Mouse (Mus musculus) WW6 (cell line): ENCODE data around the gene Cdc20b.

Experiments
- DNase-seq: peaks from one replicate; pipeline ENCODE4 v3.0.0-alpha.2; 2013; ENCODE audit warnings: low read depth, low spot score

The Cdc20b gene

DNA sequence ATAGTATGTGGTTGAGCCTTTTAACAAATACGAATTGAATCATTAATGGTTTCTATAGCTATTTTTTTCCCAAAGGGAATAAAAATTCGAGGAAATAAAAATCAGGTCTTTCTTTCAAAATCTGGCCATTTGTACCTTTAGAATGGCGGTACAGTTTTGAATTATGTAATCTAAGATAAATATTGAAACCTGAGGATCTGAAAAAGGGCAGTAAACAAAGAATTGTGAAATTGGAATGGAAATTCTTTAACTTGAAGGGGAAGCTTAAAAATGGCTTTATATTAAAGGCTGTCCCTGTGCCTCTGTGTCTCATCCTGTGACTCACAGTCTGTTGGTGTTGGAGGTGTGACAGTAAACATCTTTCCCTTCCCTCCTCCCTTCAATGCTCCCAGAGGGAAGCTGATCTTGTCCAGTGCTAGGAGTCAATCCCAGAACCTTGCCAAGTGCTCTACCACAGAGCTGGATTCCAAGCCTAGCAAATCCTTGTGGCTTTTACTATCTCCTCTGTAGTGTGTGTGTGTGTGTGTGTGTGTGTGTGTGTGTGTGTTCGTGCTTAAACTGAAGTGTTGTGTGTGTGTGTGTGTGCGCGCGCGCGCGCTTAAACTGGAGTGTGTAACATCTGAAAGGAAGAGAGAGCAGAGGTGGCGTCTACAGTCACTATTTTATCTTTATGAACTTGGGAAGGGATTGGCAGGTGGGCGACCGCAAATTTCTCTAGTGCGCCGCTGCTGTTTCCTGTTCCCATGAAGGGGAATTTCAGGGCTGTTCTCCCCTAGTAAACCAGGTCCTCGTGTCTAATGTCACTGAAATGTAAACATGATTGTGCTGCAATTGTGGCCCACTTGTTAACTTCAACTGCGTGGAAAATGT is 11.4 kb upstream of the Cdc20b start:
- no peak for DNase-seq

DNA sequence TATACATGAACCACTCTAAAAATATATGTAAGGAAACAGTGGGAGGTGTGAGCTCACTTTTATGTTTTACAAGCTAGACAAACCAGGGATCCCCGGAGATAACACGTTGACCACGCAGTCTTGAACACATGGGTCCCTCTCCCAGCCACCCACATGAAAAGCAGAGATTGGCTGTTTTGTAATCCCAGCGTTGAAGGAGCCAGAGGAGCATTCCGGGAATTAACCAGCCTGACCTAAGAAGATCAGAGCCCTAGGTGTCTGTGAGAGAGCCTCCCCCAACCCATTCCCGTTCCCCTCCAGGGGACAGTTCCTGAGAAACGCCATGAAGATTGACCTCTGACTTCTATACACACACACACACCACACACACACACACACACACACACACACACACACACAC is 3.6 kb upstream of the Cdc20b start:
- DNase-seq: no peak

DNA sequence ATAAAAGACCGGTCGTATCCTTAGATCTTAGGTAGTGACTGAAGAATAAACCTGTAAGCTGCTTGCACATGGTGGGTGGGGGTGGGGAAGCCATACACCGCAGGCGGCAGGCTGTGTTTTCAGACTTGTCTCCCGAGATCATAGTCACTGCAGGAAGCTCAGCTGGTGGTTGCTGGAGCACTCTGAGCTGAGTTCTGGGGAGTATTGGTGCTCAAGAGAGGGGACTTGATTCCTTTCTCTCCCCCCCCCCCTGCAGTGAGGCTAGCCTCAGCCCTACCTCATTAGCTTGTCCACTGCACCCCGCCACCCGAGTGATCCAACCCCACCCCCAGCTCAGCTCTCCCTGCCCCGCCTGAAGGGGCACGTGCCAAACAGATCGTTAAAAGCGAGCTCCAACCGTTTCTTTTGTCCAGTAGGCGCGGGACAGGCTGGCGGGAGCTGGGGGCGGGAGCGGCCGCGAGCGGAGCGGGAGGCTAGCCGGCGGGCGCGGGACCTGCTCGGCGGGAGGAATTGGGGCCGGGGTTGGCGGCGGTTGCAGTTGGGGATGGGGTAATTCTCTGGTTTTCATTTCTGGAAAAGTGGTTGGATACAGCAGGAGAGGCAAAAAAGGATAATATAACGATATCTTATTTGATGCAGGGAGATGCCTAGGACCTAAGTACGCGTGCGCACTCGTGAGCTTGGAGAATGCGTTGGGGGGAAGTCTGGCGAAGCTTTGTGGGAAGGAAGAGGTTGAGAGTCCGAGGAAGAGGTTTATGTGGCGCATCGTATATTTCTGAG is 2.9 kb upstream of the Cdc20b start:
- DNase-seq: no peak

DNA sequence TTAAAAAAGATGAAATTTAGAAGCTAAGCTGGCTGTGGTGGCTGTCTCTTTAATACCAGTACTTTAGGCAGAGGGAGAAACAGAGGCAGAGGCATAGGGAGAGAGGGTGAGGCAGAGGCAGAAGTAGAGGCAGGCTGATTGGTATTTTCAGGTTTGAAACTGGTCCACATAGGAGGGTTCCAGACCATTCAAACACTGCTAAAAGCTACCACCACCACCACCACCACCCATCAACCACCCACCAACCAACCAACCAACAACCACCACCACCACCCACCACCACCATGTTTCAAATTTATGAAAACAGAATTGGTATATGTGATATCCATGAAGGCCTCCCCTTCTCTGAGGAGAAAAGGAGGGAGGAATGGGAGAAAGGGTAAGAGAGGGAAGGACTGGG is 2.1 kb upstream of the Cdc20b start:
- no peak for DNase-seq

DNA sequence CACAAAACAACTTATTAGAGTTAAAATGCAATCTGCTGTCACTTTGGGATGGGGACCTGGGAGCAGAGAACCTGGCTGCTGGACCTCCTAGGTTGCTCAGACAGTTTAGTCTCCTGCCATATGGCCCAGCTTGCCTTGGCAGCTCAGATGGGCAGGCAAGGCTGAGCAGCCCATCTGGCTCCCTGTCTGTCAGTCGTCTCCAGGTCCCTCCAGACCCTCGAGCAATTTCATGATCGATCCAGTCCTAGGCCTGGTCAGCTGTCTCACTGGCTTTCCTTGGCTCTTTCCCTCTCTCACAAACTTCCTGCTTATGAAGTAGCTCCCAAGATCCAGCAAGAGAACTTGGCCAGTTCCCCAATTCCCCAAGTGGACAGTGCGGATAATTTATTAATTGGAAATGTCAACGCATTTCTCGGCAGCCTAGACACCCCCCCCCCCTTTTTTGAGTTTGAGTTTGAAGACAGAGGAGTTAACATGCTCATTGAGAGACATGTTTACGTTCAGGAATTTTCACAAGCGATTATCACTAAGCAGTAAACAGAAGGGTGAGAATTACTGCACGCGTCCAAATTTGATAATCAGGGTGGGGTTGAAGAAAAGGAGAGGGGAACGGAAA is 532 bp upstream of the Cdc20b start:
- DNase-seq: no peak

DNA sequence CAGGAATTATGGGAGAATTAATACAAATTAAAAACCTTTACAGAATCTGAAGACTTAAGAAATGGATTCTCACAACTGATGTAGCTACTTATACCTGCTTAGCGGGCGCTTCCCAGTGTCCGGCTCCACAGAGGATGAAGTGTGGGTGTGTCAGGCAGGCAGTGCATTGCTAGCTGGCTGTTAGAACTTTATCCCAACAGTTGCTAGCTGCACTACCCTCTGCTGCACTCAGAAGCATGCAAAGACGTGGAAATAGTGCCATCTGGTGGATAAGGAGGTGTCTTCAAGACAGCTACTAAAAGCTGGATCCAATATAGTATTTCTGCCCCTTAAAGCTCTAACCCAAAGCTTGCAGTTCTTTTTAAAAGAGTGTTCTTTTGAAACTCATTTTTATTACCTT is 941 bp downstream of the Cdc20b start:
- DNase-seq: peak; percentile 72

DNA sequence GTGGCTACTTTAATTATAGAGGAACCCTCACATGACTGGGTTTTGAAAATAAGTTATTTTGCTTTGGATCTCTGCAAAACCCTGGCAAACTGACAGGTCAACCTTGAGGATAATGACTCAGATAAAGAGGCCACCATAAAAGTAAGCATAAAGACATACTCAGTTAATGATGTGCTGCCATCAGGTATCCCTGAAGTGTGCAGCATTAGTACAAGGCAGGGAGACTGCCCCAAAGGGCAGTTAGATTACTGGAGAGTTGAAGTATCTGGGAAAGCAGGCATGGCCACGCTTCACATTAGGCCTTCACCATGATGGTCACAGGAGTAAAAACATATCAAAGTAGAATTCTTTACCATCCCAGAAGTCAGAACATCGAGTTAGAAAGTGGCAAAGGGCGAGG is 10.0 kb downstream of the Cdc20b start:
- no peak for DNase-seq

DNA sequence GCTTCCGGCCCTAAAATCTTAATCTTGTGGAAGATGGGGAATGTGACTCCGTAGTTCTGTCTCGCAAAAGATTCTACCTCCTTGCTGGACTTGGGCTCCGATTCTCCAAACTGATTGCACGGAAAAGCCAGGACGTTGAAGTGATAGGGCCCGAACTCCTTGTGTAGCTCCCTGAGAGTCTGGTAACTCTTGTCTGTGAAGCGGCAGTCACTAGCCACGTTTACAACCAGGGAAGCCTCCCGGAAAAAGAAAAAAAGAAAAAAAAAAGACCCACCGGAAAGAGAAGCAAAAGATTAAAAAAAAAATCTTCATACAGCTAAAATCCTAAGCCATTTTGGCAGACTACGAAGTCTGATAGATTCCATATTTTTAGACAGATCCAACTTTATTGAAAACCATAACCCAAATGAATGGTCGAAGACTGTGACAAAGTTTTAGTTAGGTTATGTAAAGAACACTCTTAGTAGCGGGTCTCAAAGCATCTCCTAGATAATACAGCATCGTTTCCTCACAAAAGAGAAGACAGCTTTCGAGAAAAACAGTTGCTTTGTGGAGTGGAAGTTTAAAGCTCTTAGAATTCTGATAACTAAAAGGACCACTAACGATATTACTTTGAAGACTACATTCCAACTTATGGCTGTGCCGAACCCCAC is 10.7 kb downstream of the Cdc20b start:
- no peak for DNase-seq

DNA sequence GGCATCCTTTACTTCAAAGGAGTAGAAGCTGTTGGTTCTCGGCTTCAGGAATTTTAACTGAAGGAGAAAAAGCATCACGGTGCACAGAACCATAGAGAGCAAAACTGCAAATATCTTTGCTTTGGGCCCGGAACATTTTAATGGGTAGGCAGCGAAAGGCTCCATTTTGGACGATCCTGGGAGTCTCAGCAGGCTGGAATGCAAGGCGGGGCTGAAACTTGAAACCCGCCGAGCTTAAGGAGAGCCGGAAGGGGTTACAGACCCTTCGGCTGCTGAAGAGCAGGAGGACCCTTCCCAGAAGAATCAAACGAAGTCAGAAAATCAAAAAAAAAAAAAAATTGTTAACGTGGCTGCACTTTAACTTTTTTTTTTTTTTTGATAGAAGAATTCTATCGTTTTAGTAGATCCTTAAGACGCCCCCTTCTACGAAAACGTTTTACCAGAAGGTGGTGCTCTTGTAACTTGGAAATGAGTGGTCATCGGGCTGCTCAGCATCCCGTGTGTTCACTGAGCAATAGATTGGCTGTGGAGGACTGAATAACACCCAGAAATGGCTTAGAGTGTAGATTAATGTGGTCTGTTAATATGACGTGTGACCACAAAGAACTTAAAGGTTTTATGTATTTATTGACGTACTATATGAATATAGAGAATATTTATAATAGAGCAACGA is 11.4 kb downstream of the Cdc20b start, which contains the start of gene Gpx8:
Gpx8 (minus strand) TSS at position 200 of the 673 bp plus-strand sequence.
- DNase-seq: no peak

DNA sequence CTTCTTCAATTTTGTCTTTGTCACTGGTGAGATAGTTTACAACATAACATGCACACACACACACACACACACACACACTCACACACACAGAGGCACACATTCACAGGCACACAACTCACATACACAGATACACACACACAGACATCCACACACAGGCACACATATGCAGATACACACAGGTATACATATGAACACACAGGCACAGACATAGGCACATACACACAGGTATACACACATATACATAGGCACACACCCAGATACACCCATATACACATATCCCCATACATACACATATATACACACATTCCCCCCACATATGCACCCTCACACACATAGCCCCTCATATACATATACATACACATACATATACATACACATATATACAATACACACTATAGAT is 12.1 kb downstream of the Cdc20b start:
- no peak for DNase-seq

DNA sequence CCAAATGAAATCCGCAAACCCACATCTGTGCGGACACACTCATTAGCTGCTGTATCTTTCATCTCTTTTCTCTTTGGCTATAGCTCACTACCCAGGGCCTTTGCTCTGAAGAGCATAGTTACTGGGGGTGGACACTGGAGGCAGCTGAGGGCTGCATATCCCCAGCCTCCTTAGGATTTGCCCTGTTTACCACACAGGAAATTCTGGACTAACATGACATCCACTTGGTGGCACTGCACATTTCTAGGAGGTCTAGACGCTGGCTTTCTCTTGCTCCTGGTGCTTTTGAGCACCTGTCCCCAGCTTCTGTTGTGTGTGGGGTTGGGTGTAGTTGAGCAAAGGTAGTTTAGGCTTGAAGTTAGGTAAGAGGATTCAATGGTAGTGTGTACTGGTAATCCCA is 12.7 kb downstream of the Cdc20b start:
- DNase-seq: no peak

DNA sequence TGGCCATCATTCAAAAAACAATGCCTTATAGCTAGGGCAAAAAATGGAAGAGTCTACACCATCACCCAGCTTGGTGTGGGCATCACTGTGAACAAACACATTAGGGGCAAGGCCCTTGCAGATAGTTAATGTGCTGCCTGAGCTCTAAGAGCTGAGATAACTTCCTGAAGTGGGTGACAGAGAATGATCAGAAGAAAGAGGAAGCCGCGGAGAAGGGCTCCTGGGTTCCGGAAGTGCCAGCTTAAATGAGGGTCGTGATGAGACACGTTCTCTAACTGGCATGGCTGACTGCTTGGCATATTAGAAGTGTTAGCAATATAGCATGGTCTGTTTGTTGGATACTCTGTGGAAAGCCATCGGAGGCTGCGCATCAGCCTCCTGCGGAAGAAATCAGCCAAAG is 19.3 kb downstream of the Cdc20b start:
- no peak for DNase-seq

DNA sequence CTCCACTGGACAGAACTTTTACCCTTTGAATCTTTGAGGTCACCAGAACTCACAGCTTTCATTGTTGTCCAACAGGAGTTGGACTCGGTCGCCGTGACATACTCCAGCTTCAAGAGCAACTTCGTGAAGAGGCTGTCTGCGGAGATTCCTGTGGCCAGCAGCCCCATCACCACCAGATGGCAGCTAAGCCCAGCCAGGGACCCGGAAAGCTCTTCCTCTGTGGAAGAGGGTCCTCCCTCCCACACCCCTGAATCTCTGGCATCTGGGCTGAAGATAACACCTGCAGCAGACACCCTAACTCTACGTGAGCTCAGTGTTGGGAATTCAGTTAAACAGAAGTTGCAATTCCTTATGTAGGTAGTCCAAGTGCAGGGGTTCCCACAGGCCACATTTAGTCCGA is 20.9 kb downstream of the Cdc20b start:
- DNase-seq: no peak

DNA sequence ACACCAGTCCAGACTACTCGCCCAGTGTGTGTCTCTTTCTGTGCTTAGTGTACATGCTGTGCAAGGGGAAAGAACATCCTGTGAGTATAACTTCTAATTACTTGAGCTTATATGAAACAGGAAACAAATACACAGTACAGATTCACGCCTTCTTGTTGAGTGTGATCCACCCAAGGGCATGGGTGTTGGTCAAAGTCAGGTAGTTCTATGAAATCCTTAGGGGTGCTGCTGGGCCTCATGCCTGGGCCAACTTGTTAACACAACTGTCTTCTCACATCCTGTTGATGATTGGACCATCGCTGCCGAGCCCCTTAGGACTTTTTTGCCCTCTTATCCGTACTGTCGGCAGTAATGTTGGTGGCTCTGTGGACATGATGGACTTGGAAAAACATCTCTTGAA is 26.8 kb downstream of the Cdc20b start:
- no peak for DNase-seq

DNA sequence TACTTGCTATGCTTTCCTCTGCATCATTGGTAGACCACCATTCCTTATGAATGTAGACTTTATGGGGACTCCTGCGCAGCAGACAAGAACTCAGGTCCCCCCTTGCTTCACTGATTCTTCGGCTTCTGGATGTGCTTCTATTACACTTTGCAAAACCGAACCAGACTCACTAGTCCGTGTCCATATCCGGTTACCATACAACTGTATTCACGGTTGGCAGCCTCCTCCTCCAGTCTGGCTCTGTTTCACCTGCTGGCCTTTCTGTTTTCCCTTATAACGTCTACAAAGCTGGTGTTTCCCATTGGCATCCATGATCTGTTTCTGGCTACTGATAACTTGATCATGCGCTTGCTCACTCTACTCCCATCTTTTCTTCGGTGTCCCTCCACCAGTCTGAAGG is 29.6 kb downstream of the Cdc20b start:
- no peak for DNase-seq

DNA sequence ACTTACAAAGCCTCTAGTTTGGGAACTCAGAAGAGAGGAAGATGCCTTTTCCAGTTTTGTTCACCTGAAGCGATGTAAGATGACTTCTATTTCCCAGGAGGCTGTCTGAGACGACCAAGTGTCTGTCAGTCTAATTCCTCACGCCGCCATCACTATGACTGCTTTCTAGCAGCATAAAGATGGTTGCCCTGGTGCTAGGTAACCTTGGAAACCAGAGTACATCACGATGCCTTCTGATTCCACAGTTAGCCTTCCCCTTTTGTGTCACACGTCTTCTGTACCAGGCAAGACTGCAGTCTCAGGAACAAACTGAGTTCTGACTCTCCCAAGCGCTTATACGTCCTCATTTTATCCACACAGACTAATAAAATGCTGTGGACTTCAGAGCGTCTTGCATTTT is 44.1 kb downstream of the Cdc20b start:
- no peak for DNase-seq

DNA sequence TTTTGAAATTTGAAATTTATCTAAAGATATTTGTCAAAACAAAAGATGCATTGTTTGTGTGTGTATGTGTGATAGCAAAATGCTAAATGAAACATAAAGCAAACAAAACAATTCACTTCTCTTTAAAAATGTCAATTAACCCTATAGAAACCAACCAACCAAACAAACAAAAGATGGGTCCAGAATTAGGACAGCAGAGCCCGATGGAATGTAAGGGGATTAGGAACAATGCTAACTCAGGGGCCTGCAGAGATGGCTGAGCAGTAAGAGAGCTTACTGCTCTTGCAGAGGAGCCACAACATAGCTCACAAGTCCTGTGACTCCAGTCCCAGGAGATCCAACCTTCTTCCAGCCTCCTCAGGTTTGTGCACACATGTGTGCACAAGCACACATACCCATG is 47.2 kb downstream of the Cdc20b start:
- DNase-seq: no peak

DNA sequence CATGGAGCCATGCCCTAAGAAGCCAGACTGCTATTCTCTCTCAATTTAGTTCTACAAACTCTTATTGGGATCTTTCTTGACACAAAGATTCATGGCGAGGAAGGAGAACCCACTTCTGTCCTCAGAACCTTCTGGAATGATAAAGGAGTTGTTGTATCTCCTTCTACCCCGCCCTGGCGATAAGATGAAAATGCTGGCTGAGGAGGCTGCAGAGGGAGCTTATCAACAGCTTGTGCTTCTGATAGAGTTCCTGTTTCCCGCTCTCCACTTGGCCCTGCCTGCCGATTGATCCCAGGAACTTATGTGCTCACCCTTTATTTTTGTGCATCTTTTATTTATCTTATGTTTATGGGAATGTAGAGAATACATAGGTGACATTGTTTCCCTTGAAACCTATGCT is 49.8 kb downstream of the Cdc20b start:
- no peak for DNase-seq

DNA sequence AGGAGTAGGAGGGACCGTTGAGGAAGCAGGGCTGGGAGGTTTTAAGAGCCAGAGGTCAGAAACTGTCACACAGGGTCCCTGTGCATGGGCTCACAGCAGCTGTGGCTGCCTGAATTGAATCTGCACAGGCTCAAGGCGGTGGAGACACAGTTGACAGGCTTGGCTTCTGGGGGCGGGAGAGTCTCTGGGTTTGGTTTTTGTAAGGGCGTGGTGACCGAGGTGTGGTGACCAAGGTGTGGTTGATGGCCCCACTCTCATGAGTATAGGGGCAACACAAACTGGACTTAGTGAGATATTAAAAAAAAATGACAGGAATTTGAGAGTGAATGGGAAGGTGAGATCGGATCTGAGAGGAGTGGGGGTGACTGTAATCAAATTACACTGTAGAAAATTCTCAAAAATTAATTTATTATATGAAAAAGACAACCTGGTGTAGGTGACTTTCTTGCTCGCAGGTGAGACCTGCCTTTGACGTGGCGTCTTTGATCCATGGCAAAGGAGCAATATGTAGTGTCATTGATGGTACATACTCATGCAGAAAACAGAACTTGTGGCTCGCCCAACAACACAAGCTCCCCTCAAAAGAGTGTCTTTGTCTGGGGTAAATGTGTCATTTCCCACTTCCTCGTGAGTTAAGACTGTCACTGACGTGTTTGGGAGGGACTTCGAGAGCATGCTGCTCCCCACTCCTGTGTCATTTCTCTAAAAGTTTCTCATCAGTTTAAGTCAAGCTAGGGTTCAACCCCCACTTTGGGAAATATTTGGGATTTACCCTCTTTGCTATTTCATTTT is 52.5 kb downstream of the Cdc20b start:
- DNase-seq: no peak

DNA sequence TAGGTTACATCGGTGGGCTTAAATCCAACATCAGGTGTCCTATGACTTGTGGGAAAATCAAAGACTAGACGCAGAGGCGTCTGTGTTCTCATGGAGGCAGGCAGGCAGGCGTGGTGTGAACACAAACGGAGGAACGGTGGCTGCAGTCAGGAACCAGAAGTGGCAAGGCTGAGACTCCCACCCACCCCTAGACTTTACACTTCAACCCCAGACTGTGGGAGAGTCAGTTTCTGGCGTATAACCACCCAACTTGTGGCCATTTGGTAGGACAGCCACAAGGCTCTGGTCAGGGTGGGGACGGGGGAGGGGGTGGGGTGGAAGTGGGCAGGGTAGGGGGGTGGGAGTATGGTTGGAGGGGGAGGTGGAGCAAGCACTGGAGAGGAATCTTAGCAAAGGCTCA is 55.6 kb downstream of the Cdc20b start:
- DNase-seq: no peak

DNA sequence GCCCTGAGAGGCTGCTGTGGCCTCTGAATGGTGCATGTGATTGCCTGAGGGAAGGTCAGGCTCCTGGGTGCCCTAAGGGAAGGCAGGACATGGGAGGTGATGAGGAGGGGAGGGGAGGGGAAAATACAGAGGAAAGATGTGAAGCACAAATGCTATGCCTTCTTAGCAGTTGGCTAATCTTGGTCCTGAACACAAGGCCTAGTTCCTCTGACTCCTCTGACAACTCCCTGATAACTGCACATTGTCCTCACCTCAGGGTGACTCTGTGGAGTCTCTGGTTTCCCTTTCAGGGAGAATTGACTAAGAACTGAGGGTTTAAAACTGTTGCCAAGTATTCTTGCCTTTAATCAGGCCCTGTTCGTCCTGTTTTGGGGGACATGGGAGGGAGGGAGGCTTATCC is 59.7 kb downstream of the Cdc20b start:
- DNase-seq: no peak
